Mouse (Mus musculus) CH12.LX (cell line): ENCODE data around the gene Tmem240. TPM values are rescaled to one million over a fixed set of nuclear protein-coding genes. Genes with fewer than 3 reads are reported as not detected.

Experiments
- DNase-seq: peaks from one replicate; pipeline ENCODE4 v3.0.0-alpha.2; 2013; ENCODE audit errors: extremely low read depth
- H3K27ac ChIP-seq: 2 replicates; pipeline ENCODE4 v1.5.1; 2012; ENCODE audit warnings: low read depth, mild to moderate bottlenecking, control low read depth, moderate library complexity; ENCODE audit not compliant: insufficient read depth
- H3K27me3 ChIP-seq: replicated peaks from 2 replicates; pipeline ENCODE3; 2012; ENCODE audit warnings: inconsistent platforms
- H3K36me3 ChIP-seq, 2 experiments: replicated peaks in 1 of 2; 2 replicates each; pipeline versions ENCODE3 to v1.6.1; 2012; ENCODE audit warnings: inconsistent platforms in 1 of 2, low read length in 1 of 2, mild to moderate bottlenecking in 1 of 2, mixed read lengths in 1 of 2, moderate library complexity in 1 of 2; ENCODE audit not compliant: control insufficient read depth in 1 of 2, insufficient read depth in 1 of 2
- H3K4me1 ChIP-seq, 2 experiments: 2 replicates each; pipeline ENCODE4 v1.6.1; 2012; ENCODE audit warnings: inconsistent platforms in 1 of 2, moderate library complexity in 1 of 2; ENCODE audit not compliant: insufficient read depth in 2 of 2, control insufficient read depth in 1 of 2
- H3K4me2 ChIP-seq: 2 replicates; pipeline ENCODE4 v1.6.1; 2012; ENCODE audit warnings: low read depth, mild to moderate bottlenecking, control low read depth; ENCODE audit not compliant: poor library complexity, insufficient read depth, severe bottlenecking
- H3K4me3 ChIP-seq, 3 experiments: fragments of 150-350 bp in 1 of 3; sonication (generic) in 1 of 3; replicated peaks in 1 of 3; 2 replicates each; pipeline versions ENCODE3 to v1.5.1; 2011 to 2012; ENCODE audit warnings: low read depth in 2 of 3, low read length in 2 of 3, mild to moderate bottlenecking in 2 of 3, moderate library complexity in 2 of 3, control low read depth in 1 of 3, improper control_type of control experiment in 1 of 3, inconsistent platforms in 1 of 3, mixed read lengths in 1 of 3; ENCODE audit not compliant: poor library complexity in 1 of 3
- H3K79me2 ChIP-seq: replicated peaks from 2 replicates; pipeline ENCODE4 v1.6.1; 2012; ENCODE audit warnings: mild to moderate bottlenecking, moderate library complexity; ENCODE audit not compliant: control insufficient read depth, poor library complexity, insufficient read depth, severe bottlenecking; ENCODE audit errors: extremely low read depth
- H3K9ac ChIP-seq: 2 replicates; pipeline ENCODE4 v1.6.1; 2012; ENCODE audit warnings: low read depth, mild to moderate bottlenecking, control low read depth, moderate library complexity; ENCODE audit not compliant: insufficient read depth
- H3K9me3 ChIP-seq: replicated peaks from 2 replicates; pipeline ENCODE3; 2012; ENCODE audit warnings: low read length, inconsistent platforms, mixed read lengths
- BHLHE40 ChIP-seq: IDR thresholded peaks from 2 replicates; pipeline ENCODE4 v1.6.1; 2011; ENCODE audit warnings: mild to moderate bottlenecking, low read depth, low read length, improper control_type of control experiment
- CHD1 ChIP-seq: IDR thresholded peaks from 2 replicates; pipeline ENCODE4 v1.6.1; 2012; ENCODE audit warnings: low read depth, low read length, improper control_type of control experiment, inconsistent platforms
- EP300 ChIP-seq: IDR thresholded peaks from 2 replicates; pipeline ENCODE4 v1.6.1; 2011; ENCODE audit warnings: low read length, improper control_type of control experiment
- IRF4 ChIP-seq: IDR thresholded peaks from 2 replicates; pipeline ENCODE4 v1.6.1; 2014; ENCODE audit warnings: low read depth, mild to moderate bottlenecking, inconsistent platforms, low read length, improper control_type of control experiment
- MEF2A ChIP-seq: IDR thresholded peaks from 2 replicates; pipeline ENCODE4 v1.6.1; 2014; ENCODE audit warnings: low read depth, mild to moderate bottlenecking, inconsistent platforms, low read length, improper control_type of control experiment, borderline replicate concordance
- MXI1 ChIP-seq: IDR thresholded peaks from 2 replicates; pipeline ENCODE4 v1.6.1; 2011; ENCODE audit warnings: mild to moderate bottlenecking, low read depth, low read length, improper control_type of control experiment
- NELFE ChIP-seq: IDR thresholded peaks from 2 replicates; pipeline ENCODE4 v1.6.1; 2011; ENCODE audit warnings: low read depth, low read length, improper control_type of control experiment
- NRF1 ChIP-seq: IDR thresholded peaks from 2 replicates; pipeline ENCODE4 v1.6.1; 2014; ENCODE audit warnings: low read depth, mild to moderate bottlenecking, inconsistent platforms, low read length, improper control_type of control experiment, moderate library complexity
- PAX5 ChIP-seq: IDR thresholded peaks from 2 replicates; pipeline ENCODE4 v1.6.1; 2012; ENCODE audit warnings: low read length, inconsistent platforms, mixed read lengths
- POLR2A ChIP-seq: IDR thresholded peaks from 2 replicates; pipeline ENCODE4 v1.6.1; 2011; ENCODE audit warnings: low read depth, mild to moderate bottlenecking, improper control_type of control experiment, low read length
- POLR2AphosphoS2 ChIP-seq: IDR thresholded peaks from 2 replicates; pipeline ENCODE4 v1.6.1; 2011; ENCODE audit warnings: low read depth, low read length, improper control_type of control experiment
- RCOR1 ChIP-seq: conservative IDR thresholded peaks from 2 replicates; pipeline ENCODE4 v1.6.1; 2012; ENCODE audit warnings: low read depth, mild to moderate bottlenecking, inconsistent platforms, low read length, improper control_type of control experiment
- SMC3 ChIP-seq: IDR thresholded peaks from 2 replicates; pipeline ENCODE4 v1.6.1; 2011; ENCODE audit warnings: low read depth, low read length, improper control_type of control experiment
- TCF12 ChIP-seq: IDR thresholded peaks from 2 replicates; pipeline ENCODE4 v1.6.1; 2014; ENCODE audit warnings: low read depth, mild to moderate bottlenecking, inconsistent platforms, low read length, improper control_type of control experiment
- ZC3H11A ChIP-seq: IDR thresholded peaks from 2 replicates; pipeline ENCODE4 v1.6.1; 2012; ENCODE audit warnings: low read depth, mild to moderate bottlenecking, inconsistent platforms, low read length, improper control_type of control experiment
- ZMIZ1 ChIP-seq: IDR thresholded peaks from 2 replicates; pipeline ENCODE4 v1.6.1; 2012; ENCODE audit warnings: low read depth, mild to moderate bottlenecking, inconsistent platforms, low read length, improper control_type of control experiment
- ZNF384 ChIP-seq: IDR thresholded peaks from 2 replicates; pipeline ENCODE4 v1.6.1; 2012; ENCODE audit warnings: low read depth, low read length, improper control_type of control experiment, inconsistent platforms
- dilution Hi-C: fragments of 300-500 bp; cut with MboI; formaldehyde crosslinking; loops from 2 replicates; pipeline ENCODE4 v1.14.3; 2020; ENCODE audit warnings: low sequenced_read_pairs; ENCODE audit not compliant: extremely low pct_unique_long_range_greater_than_20kb, extremely low pct_ligation_motif_present
- in situ Hi-C: fragments of 300-500 bp; cut with MboI; formaldehyde crosslinking; loops from 3 replicates; pipeline ENCODE4 v1.14.3; 2019; ENCODE audit warnings: low sequenced_read_pairs, low pct_ligation_motif_present, low pct_unique_long_range_greater_than_20kb, mixed read lengths
- polyA plus RNA-seq: library from polyadenylated mRNA; unstranded; fragments of >175 nt; gene quantifications from 2 replicates; pipeline ENCODE4 v1.2.1, GENCODE M21; 2012; ENCODE audit warnings: low read depth; ENCODE audit not compliant: insufficient read length
- total RNA-seq, 2 experiments: library from RNA; depleted of rRNA; stranded (reverse); fragments of 300-350 nt in 1 of 2; fragments of >200 nt in 1 of 2; gene quantifications; 2 replicates each; pipeline ENCODE4 v1.2.3; 2012 to 2014

The Tmem240 gene
- total and polyA plus RNA-seq, 3 experiments: 0.14 to 0.38 TPM; not detected in 1

DNA sequence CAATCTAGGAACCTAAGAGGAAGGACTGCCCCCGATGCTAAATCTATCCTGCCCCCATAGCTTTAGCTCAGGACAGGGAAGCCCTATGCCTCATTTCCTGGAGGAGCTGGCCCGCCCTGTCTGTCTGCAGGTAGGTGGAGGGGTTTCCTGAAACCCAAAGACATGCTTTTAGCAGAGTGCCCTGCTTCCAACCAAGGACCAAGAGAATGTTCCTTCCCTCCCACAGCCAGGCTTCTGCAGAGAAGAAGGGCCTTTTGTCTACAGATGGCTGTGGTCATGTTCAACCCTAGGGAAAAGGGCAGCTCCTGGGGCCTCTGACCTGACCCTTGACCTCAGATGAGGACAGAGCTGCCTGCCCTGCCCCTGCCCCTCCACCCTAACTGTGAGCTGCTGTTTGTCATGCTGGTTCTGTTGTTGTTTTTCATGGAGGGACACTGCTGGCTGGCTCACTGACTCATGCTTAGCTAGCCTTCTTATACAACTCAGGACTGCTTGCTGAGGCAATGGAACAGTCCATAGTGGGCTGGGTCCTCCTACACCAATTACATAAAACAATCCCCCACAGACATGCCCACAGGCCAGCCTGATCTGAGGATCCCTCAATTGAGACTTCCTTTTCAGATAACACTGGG lies 42.2 kb downstream of the Tmem240 start:
- no peaks in the 10 kb centered on the region for H3K9me3 ChIP-seq
- DNase-seq: no peak
- no peaks in the 10 kb centered on the region for H3K79me2 ChIP-seq
- no peak overlapping the region for H3K4me3 ChIP-seq
- TF ChIP-seq PAX5 (no peak), IRF4 (no peak), EP300 (no peak), MXI1 (no peak), CHD1 (no peak), POLR2A (no peak), ZNF384 (no peak), BHLHE40 (no peak), RCOR1 (no peak), MEF2A (no peak), ZC3H11A (no peak), NRF1 (no peak), TCF12 (no peak), SMC3 (no peak)
- H3K27ac ChIP-seq: no peak overlapping the region
- peaks cover 14 to 38% of the 10 kb centered on the region in 2 experiments for H3K4me1 ChIP-seq
- dilution Hi-C loops: no loop called here
- peaks cover 47% of the 10 kb centered on the region for H3K27me3 ChIP-seq
- in situ Hi-C loops: no loop called here
- no peak overlapping the region for H3K4me2 ChIP-seq
- no peaks in the 10 kb centered on the region for H3K36me3 ChIP-seq
- no peak overlapping the region for H3K9ac ChIP-seq

DNA sequence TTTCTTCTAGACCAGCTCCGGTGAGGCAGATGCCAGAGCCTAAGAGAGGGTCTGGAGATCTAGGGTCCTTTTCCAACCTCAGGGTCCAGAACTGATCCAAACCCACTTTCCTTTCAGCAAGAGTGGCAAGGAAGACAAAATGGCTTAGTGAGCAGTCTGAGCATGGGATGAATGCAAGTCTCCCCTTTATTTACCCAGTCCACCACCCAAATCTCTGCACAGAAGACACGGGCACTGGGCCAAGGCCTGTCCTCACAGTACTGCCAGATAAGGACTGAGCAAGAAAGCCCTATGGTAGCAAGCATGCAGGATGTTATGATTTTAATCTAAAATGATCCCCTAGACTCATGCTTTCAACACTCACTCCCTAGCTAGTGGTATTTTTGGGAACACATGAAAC lies 43.2 kb downstream of the Tmem240 start:
- TF ChIP-seq NELFE (no peak), POLR2AphosphoS2 (no peak), PAX5 (no peak), ZNF384 (no peak), ZMIZ1 (no peak), TCF12 (no peak)
- Histone ChIP-seq H3K9me3 (no peaks in the 10 kb centered on the region), H3K4me3 (no peak overlapping the region), H3K27me3 (peaks cover 39% of the 10 kb centered on the region), H3K79me2 (no peaks in the 10 kb centered on the region), H3K36me3 (no peaks in the 10 kb centered on the region), H3K4me2 (no peak overlapping the region), H3K4me1 (peaks cover 14 to 38% of the 10 kb centered on the region in 2 experiments), H3K9ac (no peak overlapping the region), H3K27ac (no peak overlapping the region)
- DNase-seq: no peak
- dilution Hi-C loops: no loop called here
- in situ Hi-C loops: no loop called here
